Mouse (Mus musculus) limb, embryonic 11.5 days (tissue): ENCODE measurements around the gene Ovch2. TPM values are rescaled to one million over a fixed set of nuclear protein-coding genes. Genes with fewer than 3 reads are reported as not detected.

ENCODE experiments used
- ATAC-seq: fragments of 200-750 bp; cut with Nextera tagmentation; 2 replicates; pipeline ENCODE4 v1.8.0; 2017; ENCODE audit warnings: low read depth; ENCODE audit not compliant: insufficient number of reproducible peaks, low FRiP score, low TSS enrichment
- DNase-seq: peaks from one replicate; pipeline ENCODE4 v3.0.0-alpha.2; 2015; ENCODE audit warnings: low spot score
- H3K27ac ChIP-seq: fragments of 300-500 bp; sonication (generic); replicated peaks from 2 replicates; pipeline ENCODE4 v1.5.1; 2014; ENCODE audit warnings: low read depth, mild to moderate bottlenecking, low read length
- H3K27me3 ChIP-seq: fragments of 300-500 bp; sonication (generic); 2 replicates; pipeline ENCODE4 v1.6.1; 2014; ENCODE audit warnings: mild to moderate bottlenecking, low read length, mixed read lengths; ENCODE audit not compliant: control insufficient read depth, insufficient read depth
- H3K36me3 ChIP-seq: fragments of 300-500 bp; sonication (generic); 2 replicates; pipeline ENCODE4 v1.6.1; 2014; ENCODE audit warnings: mild to moderate bottlenecking, low read length, moderate library complexity, mixed read lengths; ENCODE audit not compliant: control insufficient read depth, insufficient read depth
- H3K4me1 ChIP-seq: fragments of 300-500 bp; sonication (generic); 2 replicates; pipeline ENCODE4 v1.6.1; 2014; ENCODE audit warnings: low read length, mixed read lengths; ENCODE audit not compliant: control insufficient read depth, insufficient read depth
- H3K4me2 ChIP-seq: fragments of 300-500 bp; sonication (generic); 2 replicates; pipeline ENCODE4 v1.6.1; 2014; ENCODE audit warnings: low read depth, mild to moderate bottlenecking, moderate library complexity; ENCODE audit not compliant: severe bottlenecking
- H3K4me3 ChIP-seq: fragments of 300-500 bp; sonication (generic); 2 replicates; pipeline ENCODE4 v1.5.1; 2014; ENCODE audit warnings: low read depth, low read length
- H3K9ac ChIP-seq: fragments of 300-500 bp; sonication (generic); 2 replicates; pipeline ENCODE4 v1.6.1; 2014; ENCODE audit warnings: mild to moderate bottlenecking, low read length
- H3K9me3 ChIP-seq: fragments of 300-500 bp; sonication (generic); 2 replicates; pipeline ENCODE4 v1.6.1; 2016; ENCODE audit warnings: low read length; ENCODE audit not compliant: control insufficient read depth
- WGBS: fragments of 180-500 bp; shearing (Covaris S2); extraction: QIAGEN DNeasy Blood & Tissue Kit; methylation state at CpG from one replicate; pipeline ENCODE4 v1.1.7; 2014; 5-methylcytosine and 5-hydroxymethylcytosine counted together
- polyA plus RNA-seq: library from polyadenylated mRNA; unstranded; fragments of >200 nt; fragmentation: Nextera tagmentation; extraction: Ambion mirVana; gene quantifications from 2 replicates; pipeline ENCODE4 v1.2.1, GENCODE M21; 2014

Ovch2 gene
- polyA plus RNA-seq, 1 experiment from 2014 or later: not detected

DNA sequence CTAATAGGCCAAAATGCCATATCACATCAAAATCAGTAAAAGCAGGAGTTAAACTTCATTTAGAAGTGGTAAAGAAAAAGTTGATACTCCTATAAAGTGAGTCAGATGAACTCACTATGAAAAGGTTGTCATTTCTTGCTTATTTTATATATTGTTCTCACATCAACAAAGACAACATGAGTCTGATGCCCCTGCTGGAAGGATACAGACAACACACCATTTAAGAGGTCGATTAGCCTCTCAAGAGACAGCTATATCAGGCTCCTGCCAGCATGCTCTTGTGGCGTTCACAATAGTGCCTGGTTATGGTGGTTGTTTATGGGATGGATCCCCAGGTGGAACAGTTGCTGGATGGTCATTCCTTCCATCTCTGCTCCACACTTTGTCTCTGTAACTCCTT, 67.8 kb downstream of the Ovch2 start:
- whole genome bisulfite sequencing: 69% methylated on average over 2 of the region's 2 CpGs
- Histone ChIP-seq H3K27ac (no peak overlapping the region), H3K4me3 (no peak overlapping the region), H3K27me3 (no peaks in the 10 kb centered on the region), H3K9ac (no peak overlapping the region), H3K4me1 (no peaks in the 10 kb centered on the region), H3K4me2 (no peak overlapping the region), H3K36me3 (peaks cover 3% of the 10 kb centered on the region; the same call in 1 of the 2 replicates), H3K9me3 (no peaks in the 10 kb centered on the region)
- no peak for DNase-seq
- no peak for ATAC-seq

Other genes with a start within 250 kb of the Ovch2 start
- 26.0 TPM in 2 replicates for gene Olfml1, start 233.8 kb downstream of the Ovch2 start, polyA plus RNA-seq
- gene Ppfibp2, start 206.0 kb downstream of the Ovch2 start, polyA plus RNA-seq: 18.3 and 18.8 TPM in 2 replicates
- gene 5330417H12Rik, start 176.0 kb downstream of the Ovch2 start, polyA plus RNA-seq: not detected in 2 replicates
- gene Cyb5r2, start 43.2 kb downstream of the Ovch2 start, polyA plus RNA-seq: 0.47 and 0.92 TPM in 2 replicates
- gene Olfr467, start 11.1 kb upstream of the Ovch2 start, polyA plus RNA-seq: not detected in 2 replicates
- gene Olfr469, start 24.3 kb upstream of the Ovch2 start, polyA plus RNA-seq: not detected in 2 replicates
- gene Olfr470, start 46.3 kb upstream of the Ovch2 start, polyA plus RNA-seq: not detected in 2 replicates
- gene Olfr472, start 96.7 kb upstream of the Ovch2 start, polyA plus RNA-seq: not detected in 2 replicates
- not detected in 2 replicates for gene Olfr473, start 129.2 kb upstream of the Ovch2 start, polyA plus RNA-seq
- gene Olfr474, start 153.4 kb upstream of the Ovch2 start, polyA plus RNA-seq: not detected in 2 replicates
- gene Olfr476, start 163.6 kb upstream of the Ovch2 start, polyA plus RNA-seq: not detected in 2 replicates
- not detected in 2 replicates for gene Olfr477, start 185.5 kb upstream of the Ovch2 start, polyA plus RNA-seq
- gene Olfr478, start 232.8 kb upstream of the Ovch2 start, polyA plus RNA-seq: not detected in 2 replicates
- not detected in 2 replicates for gene Olfr479, start 249.5 kb upstream of the Ovch2 start, polyA plus RNA-seq